Mouse (Mus musculus): ENCODE results near the gene Rundc3b. TPM values are rescaled to one million over a fixed set of nuclear protein-coding genes. Genes with fewer than 3 reads are reported as not detected.

Gene Rundc3b
- polyA plus RNA-seq, 1 experiment from 2014 or later = 5.4 TPM

- no peaks in the 10 kb centered on the region for H3K4me1 ChIP-seq (ENCODE audit: control insufficient read depth, insufficient read depth, low read length)
- H3K27ac ChIP-seq (ENCODE audit: low read length) = no peak overlapping the region
- H3K9ac ChIP-seq (ENCODE audit: low read depth, low read length) = no peak overlapping the region
- WGBS = 83% methylated on average over 4 of the region's 4 CpGs
- H3K36me3 ChIP-seq (ENCODE audit: control insufficient read depth, insufficient read depth, low read length) = no peaks in the 10 kb centered on the region
- H3K4me2 ChIP-seq (ENCODE audit: low read depth, low read length) = no peak overlapping the region
- no peak overlapping the region for H3K4me3 ChIP-seq (ENCODE audit: low read length)
- no peak for ATAC-seq
- H3K9me3 ChIP-seq (ENCODE audit: control insufficient read depth, low read length) = no peaks in the 10 kb centered on the region
- H3K27me3 ChIP-seq (replicated peaks; ENCODE audit: control insufficient read depth, insufficient read depth, low read length) = no peaks in the 10 kb centered on the region
Measured at GRCm38 (mm10) chr5:8491778-8492177, 131.0 kb downstream of the Rundc3b start.

- Histone ChIP-seq H3K4me1 (ENCODE audit: control insufficient read depth, insufficient read depth, low read length) (no peaks in the 10 kb centered on the region), H3K36me3 (ENCODE audit: control insufficient read depth, insufficient read depth, low read length) (no peaks in the 10 kb centered on the region), H3K9me3 (ENCODE audit: control insufficient read depth, low read length) (no peaks in the 10 kb centered on the region), H3K4me3 (ENCODE audit: low read length) (no peak overlapping the region), H3K27ac (ENCODE audit: low read length) (no peak overlapping the region), H3K27me3 (replicated peaks; ENCODE audit: control insufficient read depth, insufficient read depth, low read length) (no peaks in the 10 kb centered on the region), H3K9ac (ENCODE audit: low read depth, low read length) (no peak overlapping the region), H3K4me2 (ENCODE audit: low read depth, low read length) (no peak overlapping the region)
- ATAC-seq = peak; percentile 80
- WGBS = 43% methylated on average over 6 of the region's 6 CpGs
Measured at GRCm38 (mm10) chr5:8489471-8490110, 133.2 kb downstream of the Rundc3b start.

- Histone ChIP-seq H3K27ac (ENCODE audit: low read length) (no peak overlapping the region), H3K36me3 (ENCODE audit: control insufficient read depth, insufficient read depth, low read length) (no peaks in the 10 kb centered on the region), H3K4me2 (ENCODE audit: low read depth, low read length) (no peak overlapping the region), H3K9me3 (ENCODE audit: control insufficient read depth, low read length) (no peaks in the 10 kb centered on the region), H3K4me3 (ENCODE audit: low read length) (no peak overlapping the region), H3K9ac (ENCODE audit: low read depth, low read length) (no peak overlapping the region), H3K27me3 (replicated peaks; ENCODE audit: control insufficient read depth, insufficient read depth, low read length) (no peaks in the 10 kb centered on the region), H3K4me1 (ENCODE audit: control insufficient read depth, insufficient read depth, low read length) (no peaks in the 10 kb centered on the region)
- WGBS = 86% methylated on average over 2 of the region's 2 CpGs
- ATAC-seq = no peak
Measured at GRCm38 (mm10) chr5:8488701-8489297, 134.0 kb downstream of the Rundc3b start.

GRCm38 (mm10) chr5:8487989-8488700 is 134.6 kb downstream of the Rundc3b start:
- Histone ChIP-seq H3K27ac (ENCODE audit: low read length) (no peak overlapping the region), H3K4me2 (ENCODE audit: low read depth, low read length) (no peak overlapping the region), H3K4me1 (ENCODE audit: control insufficient read depth, insufficient read depth, low read length) (no peaks in the 10 kb centered on the region), H3K4me3 (ENCODE audit: low read length) (no peak overlapping the region), H3K36me3 (ENCODE audit: control insufficient read depth, insufficient read depth, low read length) (no peaks in the 10 kb centered on the region), H3K27me3 (replicated peaks; ENCODE audit: control insufficient read depth, insufficient read depth, low read length) (no peaks in the 10 kb centered on the region), H3K9me3 (ENCODE audit: control insufficient read depth, low read length) (no peaks in the 10 kb centered on the region), H3K9ac (ENCODE audit: low read depth, low read length) (no peak overlapping the region)
- WGBS = 73% methylated on average over 4 of the region's 4 CpGs
- ATAC-seq = no peak

- no peak for ATAC-seq
- no peak overlapping the region for H3K9ac ChIP-seq (ENCODE audit: low read depth, low read length)
- H3K4me3 ChIP-seq (ENCODE audit: low read length) = no peak overlapping the region
Measured at GRCm38 (mm10) chr5:8456561-8456960, 166.2 kb downstream of the Rundc3b start.

GRCm38 (mm10) chr5:8455565-8455964 is 167.2 kb downstream of the Rundc3b start:
- Histone ChIP-seq H3K4me1 (ENCODE audit: control insufficient read depth, insufficient read depth, low read length) (no peaks in the 10 kb centered on the region), H3K36me3 (ENCODE audit: control insufficient read depth, insufficient read depth, low read length) (no peaks in the 10 kb centered on the region)

More at GRCm38 (mm10) chr5:8456561-8456960, 166.2 kb downstream of the Rundc3b start:
- Histone ChIP-seq H3K9me3 (ENCODE audit: control insufficient read depth, low read length) (no peaks in the 10 kb centered on the region), H3K4me2 (ENCODE audit: low read depth, low read length) (no peak overlapping the region), H3K27me3 (replicated peaks; ENCODE audit: control insufficient read depth, insufficient read depth, low read length) (no peaks in the 10 kb centered on the region), H3K27ac (ENCODE audit: low read length) (no peak overlapping the region), H3K36me3 (ENCODE audit: control insufficient read depth, insufficient read depth, low read length) (no peaks in the 10 kb centered on the region), H3K4me1 (ENCODE audit: control insufficient read depth, insufficient read depth, low read length) (no peaks in the 10 kb centered on the region)
- WGBS = 91% methylated on average over 5 of the region's 5 CpGs

More at GRCm38 (mm10) chr5:8455565-8455964, 167.2 kb downstream of the Rundc3b start:
- Histone ChIP-seq H3K4me2 (ENCODE audit: low read depth, low read length) (no peak overlapping the region), H3K9ac (ENCODE audit: low read depth, low read length) (no peak overlapping the region), H3K9me3 (ENCODE audit: control insufficient read depth, low read length) (no peaks in the 10 kb centered on the region), H3K4me3 (ENCODE audit: low read length) (no peak overlapping the region), H3K27me3 (replicated peaks; ENCODE audit: control insufficient read depth, insufficient read depth, low read length) (no peaks in the 10 kb centered on the region), H3K27ac (ENCODE audit: low read length) (no peak overlapping the region)
- no peak for ATAC-seq

Other genes starting within 250 kb of the Rundc3b start
- 25.3 and 27.3 TPM in 2 replicates for gene Dbf4, start 200.2 kb downstream of the Rundc3b start, polyA plus RNA-seq (2015; fragmentation: Nextera tagmentation; extraction: Ambion mirVana)
- 8.2 and 8.4 TPM in 2 replicates for gene Slc25a40, start 200.1 kb downstream of the Rundc3b start, polyA plus RNA-seq (2015; fragmentation: Nextera tagmentation; extraction: Ambion mirVana)
- gene Abcb1a, start 37.1 kb upstream of the Rundc3b start, polyA plus RNA-seq (2015; fragmentation: Nextera tagmentation; extraction: Ambion mirVana) = 9.0 and 11.9 TPM in 2 replicates
- gene Abcb1b, start 175.2 kb upstream of the Rundc3b start, polyA plus RNA-seq (2015; fragmentation: Nextera tagmentation; extraction: Ambion mirVana) = 1.2 and 1.9 TPM in 2 replicates